ENCODE assay signal across 8 mouse cellular contexts in the genomic region with DNA sequence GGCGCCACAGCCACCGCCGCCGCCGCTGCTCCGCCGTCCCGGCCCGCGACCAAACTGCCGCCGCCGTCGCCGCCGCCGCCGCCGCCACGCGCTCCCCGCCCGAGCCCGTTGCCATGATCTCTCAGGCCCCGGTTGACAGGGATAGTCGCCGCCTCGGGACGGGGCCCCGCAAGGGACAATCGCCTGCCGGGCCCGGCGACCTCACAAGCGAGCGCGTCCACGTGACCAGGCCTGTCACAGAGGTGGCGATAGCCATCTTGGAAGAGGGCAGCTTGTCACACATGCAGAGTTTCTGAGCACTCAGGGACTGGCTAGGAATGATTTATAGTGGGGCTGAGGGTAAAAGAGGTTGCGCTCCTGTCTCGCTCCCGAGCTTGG. TPM values are rescaled to one million over a fixed set of nuclear protein-coding genes. Genes with fewer than 3 reads are reported as not detected.
DNase-seq lines count a peak whose midpoint lies in the region; ATAC-seq and TF ChIP-seq lines count a peak whose summit lies in the region.

A gene (minus strand): TSS at position 270 of the 378 bp plus-strand sequence.

- POLR2A ChIA-PET in Patski (lab: Charles Lee) = no interaction called here

- in situ Hi-C loops in Patski (cut with MboI; ENCODE audit: low pct_unique_long_range_greater_than_20kb) = no loop called here

- H3K4me2 ChIP-seq in hindbrain, embryonic 13.5 days = peak within 1 kb of the TSS; percentile 98

- H3K4me1 ChIP-seq in hindbrain, embryonic 13.5 days (replicated peaks) = peaks cover 21% of the 10 kb centered on the region

- under 1% methylated on average over 38 of the region's 42 CpGs for WGBS in hindbrain, embryonic 13.5 days

- no peak for TF ChIP-seq CTCF in Patski (IDR thresholded peaks at IDR 0.05)

- peak within 1 kb of the TSS; percentile 87 for H3K4me3 ChIP-seq in hindbrain, embryonic 13.5 days

- H3K27me3 ChIP-seq in Patski = no peaks in the 10 kb centered on the region
- peaks cover 7% of the 10 kb centered on the region; the same call in 1 of the 2 replicates for H3K27me3 ChIP-seq in hindbrain, embryonic 13.5 days

- DNase-seq in Patski (ENCODE audit: low read depth, low spot score) = no peak
- peak; percentile 96 to 97 for DNase-seq in cerebellum, postnatal 14 days
- DNase-seq in frontal cortex, postnatal 14 days (ENCODE audit: low spot score in 2 of 2) = peak; percentile 87 to 92
- peak; percentile 83 to 92 for DNase-seq in layer of hippocampus, postnatal 25 days (ENCODE audit: extremely low spot score in 1 of 2, low spot score in 1 of 2)
- peak; percentile 96 for DNase-seq in lung, postnatal 25 days (ENCODE audit: low spot score)
- DNase-seq in retina, embryonic 14.5 days (ENCODE audit: low spot score) = peak; percentile 91
- peak; percentile 90 for DNase-seq in thymus, postnatal 4 days

- CTCF ChIA-PET in Patski (lab: Charles Lee) = interaction anchor here (0.9 to 1.7 kb wide), 2 partner anchors 22 to 30 kb away, joined by 3 to 6 read pairs; no protein-coding TSS in a partner anchor

- peak within 1 kb of the TSS; percentile 92 for H3K27ac ChIP-seq in hindbrain, embryonic 13.5 days

- H3K9me3 ChIP-seq in hindbrain, embryonic 13.5 days = no peaks in the 10 kb centered on the region

- peak; percentile 50 for ATAC-seq in Patski
- ATAC-seq in hindbrain, embryonic 13.5 days (ENCODE audit: low FRiP score) = peak; percentile 90

- peak within 1 kb of the TSS; percentile 96 for H3K9ac ChIP-seq in hindbrain, embryonic 13.5 days

- H3K36me3 ChIP-seq in hindbrain, embryonic 13.5 days = no peaks in the 10 kb centered on the region

RNA-seq across cellular contexts. Expression of the gene that starts here (rescaled TPM):
- polyA plus RNA-seq in Patski (2021) = 2.4 TPM
- polyA plus RNA-seq in hindbrain, embryonic 13.5 days (2015; fragmentation: Nextera tagmentation; extraction: Ambion mirVana) = 4.1 and 4.3 TPM in 2 replicates
- total RNA-seq in layer of hippocampus, postnatal 25 days (2021) = 10 to 100 TPM; 30.5 to 30.7 TPM
